Mouse (Mus musculus) thymus, adult 2 months (tissue): ENCODE data around the gene Msi2.

ENCODE experiments used
- CTCF ChIP-seq: fragments of 200-500 bp; IDR thresholded peaks from 2 replicates; pipeline ENCODE4 v1.5.1; 2012; ENCODE audit warnings: mild to moderate bottlenecking, control low read depth, low read length, moderate library complexity, borderline replicate concordance; ENCODE audit not compliant: control insufficient read depth, poor library complexity, insufficient read depth; ENCODE audit errors: extremely low read depth
- POLR2A ChIP-seq: fragments of 200-500 bp; IDR thresholded peaks from 2 replicates; pipeline ENCODE4 v1.6.1; 2012; ENCODE audit warnings: mild to moderate bottlenecking, low read length, control low read depth, moderate library complexity; ENCODE audit not compliant: control insufficient read depth, poor library complexity, insufficient read depth; ENCODE audit errors: extremely low read depth

DNA sequence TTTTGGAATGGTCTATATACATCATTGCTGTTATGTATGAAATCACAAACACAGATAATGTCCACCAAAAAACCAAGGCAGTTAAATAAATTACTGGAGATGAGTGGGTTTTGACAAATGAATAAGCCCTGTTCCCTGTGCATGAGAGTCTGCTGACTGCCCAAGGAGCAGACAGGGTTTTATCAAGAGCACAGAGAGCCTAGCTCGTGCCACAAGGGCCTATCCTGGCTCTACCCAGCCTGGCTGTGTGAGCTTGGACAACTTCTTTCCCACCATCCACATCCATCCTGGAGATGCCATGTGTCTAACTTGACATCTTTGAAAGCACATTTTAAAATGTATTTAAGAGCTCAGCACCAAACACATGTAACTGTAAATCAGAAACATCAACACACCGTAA lies 132.4 kb downstream of the Msi2 start:
- no peak for TF ChIP-seq CTCF
- TF ChIP-seq POLR2A, result no peak
